Mouse (Mus musculus): ENCODE data around the gene Tmtc4. TPM values are rescaled to one million over a fixed set of nuclear protein-coding genes. Genes with fewer than 3 reads are reported as not detected.

The Tmtc4 gene
- total and polyA plus RNA-seq, 2 experiments from 2014 or later: 9.3 to 17.2 TPM

DNA sequence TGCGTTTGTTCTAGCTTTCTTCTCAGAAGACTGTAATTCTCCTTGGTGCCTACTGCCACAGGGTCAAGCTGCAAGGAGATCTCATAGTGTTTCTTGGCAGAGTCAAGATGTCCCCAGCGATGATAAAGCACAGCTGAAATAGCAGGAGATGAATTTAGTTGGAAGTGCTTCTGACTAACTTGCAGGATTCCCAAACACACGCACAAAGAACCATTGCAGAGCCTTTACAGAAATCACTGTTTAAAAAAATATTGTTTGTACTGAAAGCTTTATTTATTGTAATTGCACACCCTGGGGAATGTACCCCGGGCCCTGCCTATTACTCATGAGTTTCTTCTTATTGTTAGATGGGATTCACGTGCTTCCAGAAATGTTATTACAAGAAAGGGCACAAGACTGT lies 63.8 kb downstream of the Tmtc4 start:
- 65% methylated on average over 5 of the region's 5 CpGs for WGBS
- no peak overlapping the region for H3K4me2 ChIP-seq (ENCODE audit: low read depth, low read length)
- H3K36me3 ChIP-seq (replicated peaks; ENCODE audit: control insufficient read depth, insufficient read depth, low read length): 0 out of 2 replicates have a peak, but pooled peaks cover 3% of the 10 kb centered on the region
- TF ChIP-seq CTCF (IDR thresholded peaks at IDR 0.05; ENCODE audit: low read depth): no peak
- TF ChIP-seq EP300 (IDR thresholded peaks at IDR 0.05; ENCODE audit: low read depth): no peak
- DNase-seq (ENCODE audit: low spot score) (peak; percentile 16), ATAC-seq (ENCODE audit: insufficient read depth, low read depth) (no peak)
- no peak overlapping the region for H3K9ac ChIP-seq (replicated peaks; ENCODE audit: low read depth, low read length)
- H3K27me3 ChIP-seq (ENCODE audit: control insufficient read depth, insufficient read depth, low read length): no peaks in the 10 kb centered on the region
- H3K27ac ChIP-seq (ENCODE audit: low read depth): no peak overlapping the region
- H3K9me3 ChIP-seq (replicated peaks; ENCODE audit: control insufficient read depth, low read length): no peaks in the 10 kb centered on the region
- no peak overlapping the region for H3K4me3 ChIP-seq (ENCODE audit: low read depth, low read length)
- H3K4me1 ChIP-seq (ENCODE audit: control insufficient read depth, insufficient read depth): no peaks in the 10 kb centered on the region

- Histone ChIP-seq H3K9me3 (replicated peaks; ENCODE audit: control insufficient read depth, low read length) (no peaks in the 10 kb centered on the region), H3K27ac (ENCODE audit: low read depth) (no peak overlapping the region), H3K4me2 (ENCODE audit: low read depth, low read length) (no peak overlapping the region), H3K9ac (replicated peaks; ENCODE audit: low read depth, low read length) (no peak overlapping the region), H3K4me3 (ENCODE audit: low read depth, low read length) (no peak overlapping the region), H3K4me1 (ENCODE audit: control insufficient read depth, insufficient read depth) (no peaks in the 10 kb centered on the region), H3K36me3 (replicated peaks; ENCODE audit: control insufficient read depth, insufficient read depth, low read length) (0 out of 2 replicates have a peak, but pooled peaks cover 3% of the 10 kb centered on the region), H3K27me3 (ENCODE audit: control insufficient read depth, insufficient read depth, low read length) (no peaks in the 10 kb centered on the region)
- WGBS: 90% methylated on average over 1 of the region's 1 CpGs
- no peak for DNase-seq (ENCODE audit: low spot score)
- no peak for ATAC-seq (ENCODE audit: insufficient read depth, low read depth)
- no peak for TF ChIP-seq EP300 (IDR thresholded peaks at IDR 0.05; ENCODE audit: low read depth)
- TF ChIP-seq CTCF (IDR thresholded peaks at IDR 0.05; ENCODE audit: low read depth): no peak
Observed at GRCm38 (mm10) chr14:122917676-122918075, 66.2 kb downstream of the Tmtc4 start.

DNA sequence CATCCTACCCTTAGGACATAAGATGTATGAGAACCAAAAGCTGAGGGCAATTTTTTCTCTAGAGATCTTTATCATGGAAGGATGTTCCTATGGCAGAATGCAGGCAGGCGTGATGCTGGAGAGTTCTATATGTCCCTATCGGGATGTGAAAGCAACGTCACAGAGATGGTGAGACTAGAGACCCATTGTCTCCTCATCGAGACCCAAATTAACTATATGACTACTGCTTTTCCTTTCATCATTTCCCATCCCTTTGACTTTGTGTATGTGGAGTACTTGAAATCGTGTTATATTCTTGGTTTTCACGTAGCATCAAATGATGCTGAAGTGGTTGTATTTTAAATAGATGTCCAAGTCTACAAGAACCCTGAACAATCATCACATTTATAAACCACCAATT lies 70.2 kb downstream of the Tmtc4 start, which contains the start of gene Ggact:
TSS of gene Ggact (minus strand) at position 101 of the 400 bp plus-strand sequence.
- Histone ChIP-seq H3K4me1 (ENCODE audit: control insufficient read depth, insufficient read depth) (no peaks in the 10 kb centered on the region; the same call in 1 of the 2 replicates), H3K36me3 (replicated peaks; ENCODE audit: control insufficient read depth, insufficient read depth, low read length) (no peaks in the 10 kb centered on the region), H3K27ac (ENCODE audit: low read depth) (peak within 1 kb of the TSS; percentile 51; the same call in 1 of the 2 replicates), H3K27me3 (ENCODE audit: control insufficient read depth, insufficient read depth, low read length) (no peaks in the 10 kb centered on the region), H3K9me3 (replicated peaks; ENCODE audit: control insufficient read depth, low read length) (no peaks in the 10 kb centered on the region), H3K4me2 (ENCODE audit: low read depth, low read length) (peak within 1 kb of the TSS; percentile 79), H3K9ac (replicated peaks; ENCODE audit: low read depth, low read length) (peak within 1 kb of the TSS; percentile 65), H3K4me3 (ENCODE audit: low read depth, low read length) (peak within 1 kb of the TSS; percentile 81)
- TF ChIP-seq EP300 (IDR thresholded peaks at IDR 0.05; ENCODE audit: low read depth) (no peak), CTCF (IDR thresholded peaks at IDR 0.05; ENCODE audit: low read depth) (no peak)
- 75% methylated on average over 6 of the region's 6 CpGs for WGBS
- ATAC-seq (ENCODE audit: insufficient read depth, low read depth) (no peak), DNase-seq (ENCODE audit: low spot score) (no peak)

DNA sequence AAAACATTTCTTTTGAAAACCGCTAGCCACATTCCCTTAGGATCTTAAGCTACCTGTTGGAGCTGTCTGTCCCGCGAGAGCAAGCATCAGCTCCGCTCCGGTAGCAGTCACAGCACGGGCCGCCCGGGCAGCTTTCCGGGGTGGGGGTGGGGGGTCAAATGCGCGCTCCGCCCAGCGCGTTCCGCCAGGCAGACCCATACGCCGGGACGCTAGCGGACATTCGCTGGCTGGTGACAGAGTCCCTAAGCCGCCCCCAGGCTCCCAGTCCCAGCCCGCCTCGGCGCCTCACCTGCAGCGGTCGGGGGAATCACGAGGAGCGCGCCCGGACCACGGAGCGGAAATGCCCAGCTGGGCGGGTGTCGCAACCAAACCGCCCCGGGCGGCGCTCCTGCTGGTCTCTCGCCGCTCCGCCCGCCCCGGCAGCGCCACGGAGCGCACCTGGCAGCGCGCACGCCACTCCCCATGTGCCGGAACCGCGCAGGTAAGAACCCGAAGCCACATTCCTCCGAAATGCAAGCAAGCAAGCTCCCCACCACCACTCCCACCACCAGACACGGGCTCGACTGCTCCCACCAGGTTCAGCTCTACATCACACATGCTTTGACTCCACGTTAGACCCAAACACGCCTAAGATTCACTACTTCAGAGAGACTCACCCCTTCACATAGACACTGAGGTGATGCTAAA lies 70.9 kb downstream of the Tmtc4 start:
- ATAC-seq (ENCODE audit: insufficient read depth, low read depth): peak; percentile 87
- no peaks in the 10 kb centered on the region; the same call in 1 of the 2 replicates for H3K4me1 ChIP-seq (ENCODE audit: control insufficient read depth, insufficient read depth)
- peak overlapping the region; percentile 65 for H3K9ac ChIP-seq (replicated peaks; ENCODE audit: low read depth, low read length)
- no peak for TF ChIP-seq CTCF (IDR thresholded peaks at IDR 0.05; ENCODE audit: low read depth)
- no peak for TF ChIP-seq EP300 (IDR thresholded peaks at IDR 0.05; ENCODE audit: low read depth)
- WGBS: under 1% methylated on average over 56 of the region's 58 CpGs
- peak; percentile 66 for DNase-seq (ENCODE audit: low spot score)
- H3K27me3 ChIP-seq (ENCODE audit: control insufficient read depth, insufficient read depth, low read length): no peaks in the 10 kb centered on the region
- no peaks in the 10 kb centered on the region; the same call in 1 of the 2 replicates for H3K9me3 ChIP-seq (replicated peaks; ENCODE audit: control insufficient read depth, low read length)
- no peaks in the 10 kb centered on the region; the same call in 1 of the 2 replicates for H3K36me3 ChIP-seq (replicated peaks; ENCODE audit: control insufficient read depth, insufficient read depth, low read length)
- peak overlapping the region; percentile 81 for H3K4me3 ChIP-seq (ENCODE audit: low read depth, low read length)
- peak overlapping the region; percentile 79 for H3K4me2 ChIP-seq (ENCODE audit: low read depth, low read length)
- H3K27ac ChIP-seq (ENCODE audit: low read depth): peak overlapping the region; percentile 51; the same call in 1 of the 2 replicates

GRCm38 (mm10) chr14:122912137-122912536 lies 71.7 kb downstream of the Tmtc4 start:
- 77% methylated on average over 1 of the region's 1 CpGs for WGBS
- peak overlapping the region; percentile 81 for H3K4me3 ChIP-seq (ENCODE audit: low read depth, low read length)

More at GRCm38 (mm10) chr14:122912137-122912536, 71.7 kb downstream of the Tmtc4 start:
- Histone ChIP-seq H3K9me3 (replicated peaks; ENCODE audit: control insufficient read depth, low read length) (no peaks in the 10 kb centered on the region; the same call in 1 of the 2 replicates), H3K27me3 (ENCODE audit: control insufficient read depth, insufficient read depth, low read length) (no peaks in the 10 kb centered on the region), H3K36me3 (replicated peaks; ENCODE audit: control insufficient read depth, insufficient read depth, low read length) (no peaks in the 10 kb centered on the region; the same call in 1 of the 2 replicates), H3K27ac (ENCODE audit: low read depth) (no peak overlapping the region), H3K4me1 (ENCODE audit: control insufficient read depth, insufficient read depth) (no peaks in the 10 kb centered on the region; the same call in 1 of the 2 replicates), H3K9ac (replicated peaks; ENCODE audit: low read depth, low read length) (peak overlapping the region; percentile 65), H3K4me2 (ENCODE audit: low read depth, low read length) (peak overlapping the region; percentile 79)
- DNase-seq (ENCODE audit: low spot score): no peak
- no peak for TF ChIP-seq EP300 (IDR thresholded peaks at IDR 0.05; ENCODE audit: low read depth)
- TF ChIP-seq CTCF (IDR thresholded peaks at IDR 0.05; ENCODE audit: low read depth): no peak
- ATAC-seq (ENCODE audit: insufficient read depth, low read depth): no peak

Data from heart, postnatal 0 days (tissue).